Mouse (Mus musculus) liver, adult 2 months (tissue): Measurements from ENCODE around the gene Lmf1.

Experiments
- CTCF ChIP-seq: fragments of 200-500 bp; IDR thresholded peaks from 2 replicates; pipeline ENCODE4 v1.5.1; 2011; ENCODE audit warnings: low read depth, low read length, control low read depth
- POLR2A ChIP-seq: fragments of 200-500 bp; IDR thresholded peaks from 2 replicates; pipeline ENCODE4 v1.6.1; 2011; ENCODE audit warnings: low read length, control low read depth; ENCODE audit not compliant: insufficient read depth; ENCODE audit errors: extremely low read depth

GRCm38 (mm10) chr17:25578920-25579319 lies at the start of gene Lmf1:
- TF ChIP-seq POLR2A (peak; percentile 71), CTCF (peak; percentile 26; the same call in 1 of the 2 replicates)
